Mouse (Mus musculus) heart, embryonic 14.5 days (tissue): Measurements from ENCODE around the gene Igf1. TPM values are rescaled to one million over a fixed set of nuclear protein-coding genes. Genes with fewer than 3 reads are reported as not detected.

Experiments
- ATAC-seq: fragments of 200-750 bp; cut with Nextera tagmentation; 2 replicates; pipeline ENCODE4 v1.8.0; 2017; ENCODE audit warnings: low read depth, moderate TSS enrichment; ENCODE audit not compliant: insufficient number of reproducible peaks, insufficient read depth, low FRiP score
- H3K27ac ChIP-seq, 2 experiments: fragments of 200-500 bp in 1 of 2; fragments of 300-500 bp in 1 of 2; sonication (generic) in 1 of 2; replicated peaks in 1 of 2; 2 replicates each; pipeline ENCODE4 v1.5.1; 2012 to 2014; ENCODE audit warnings: low read depth in 2 of 2, low read length in 2 of 2, control low read depth in 1 of 2, mild to moderate bottlenecking in 1 of 2, mixed read lengths in 1 of 2; ENCODE audit not compliant: control insufficient read depth in 1 of 2, insufficient read depth in 1 of 2
- H3K27me3 ChIP-seq: fragments of 300-500 bp; sonication (generic); 2 replicates; pipeline ENCODE4 v1.6.1; 2014; ENCODE audit warnings: mild to moderate bottlenecking, low read length, control low read depth; ENCODE audit not compliant: control insufficient read depth, insufficient read depth
- H3K36me3 ChIP-seq: fragments of 300-500 bp; sonication (generic); 2 replicates; pipeline ENCODE4 v1.6.1; 2014; ENCODE audit warnings: mild to moderate bottlenecking, control low read depth, low read length, mixed read lengths; ENCODE audit not compliant: control insufficient read depth, insufficient read depth
- H3K4me1 ChIP-seq, 2 experiments: fragments of 200-500 bp in 1 of 2; fragments of 300-500 bp in 1 of 2; sonication (generic) in 1 of 2; 2 replicates each; pipeline ENCODE4 v1.6.1; 2012 to 2014; ENCODE audit warnings: low read length in 2 of 2, control low read depth in 1 of 2, mixed read lengths in 1 of 2; ENCODE audit not compliant: control insufficient read depth in 2 of 2, insufficient read depth in 2 of 2
- H3K4me2 ChIP-seq: fragments of 300-500 bp; sonication (generic); 2 replicates; pipeline ENCODE4 v1.6.1; 2014; ENCODE audit warnings: mild to moderate bottlenecking, low read length
- H3K4me3 ChIP-seq, 2 experiments: fragments of 200-500 bp in 1 of 2; fragments of 300-500 bp in 1 of 2; sonication (generic) in 1 of 2; 2 replicates each; pipeline ENCODE4 v1.5.1; 2012 to 2014; ENCODE audit warnings: low read length in 2 of 2, mild to moderate bottlenecking in 2 of 2, control low read depth in 1 of 2, low read depth in 1 of 2, moderate library complexity in 1 of 2; ENCODE audit not compliant: control insufficient read depth in 1 of 2, insufficient read depth in 1 of 2
- H3K9ac ChIP-seq: fragments of 300-500 bp; sonication (generic); 2 replicates; pipeline ENCODE4 v1.6.1; 2014; ENCODE audit warnings: mild to moderate bottlenecking, low read length
- H3K9me3 ChIP-seq: fragments of 300-500 bp; sonication (generic); 2 replicates; pipeline ENCODE4 v1.6.1; 2016; ENCODE audit warnings: low read length, control low read depth; ENCODE audit not compliant: control insufficient read depth
- WGBS: fragments of 180-500 bp; shearing (Covaris S2); extraction: QIAGEN DNeasy Blood & Tissue Kit; methylation state at CpG from one replicate; pipeline ENCODE4 v1.1.7; 2014; 5-methylcytosine and 5-hydroxymethylcytosine counted together
- polyA plus RNA-seq: library from polyadenylated mRNA; unstranded; fragments of >200 nt; fragmentation: Nextera tagmentation; extraction: Ambion mirVana; gene quantifications from 2 replicates; pipeline ENCODE4 v1.2.1, GENCODE M21; 2014

The Igf1 gene
- polyA plus RNA-seq, 1 experiment from 2014 or later: 46.9 TPM

GRCm38 (mm10) chr10:87854408-87854807, 3.7 kb upstream of the Igf1 start:
- Histone ChIP-seq H3K4me2 (no peak overlapping the region), H3K27ac (no peak overlapping the region), H3K4me3 (no peak overlapping the region), H3K9ac (no peak overlapping the region), H3K9me3 (no peaks in the 10 kb centered on the region), H3K36me3 (no peaks in the 10 kb centered on the region), H3K4me1 (peaks cover 25 to 41% of the 10 kb centered on the region in 2 experiments), H3K27me3 (no peaks in the 10 kb centered on the region)
- 1% methylated on average over 5 of the region's 5 CpGs for WGBS
- no peak for ATAC-seq

GRCm38 (mm10) chr10:87855423-87856122, 2.5 kb upstream of the Igf1 start:
- Histone ChIP-seq H3K4me2 (no peak overlapping the region), H3K9ac (peak overlapping the region; percentile 31; the same call in 1 of the 2 replicates), H3K27ac (peak overlapping the region; percentile 25 to 50; a peak in 3 of 4 replicates), H3K4me3 (no peak overlapping the region), H3K4me1 (peaks cover 25 to 41% of the 10 kb centered on the region in 2 experiments), H3K27me3 (no peaks in the 10 kb centered on the region), H3K9me3 (no peaks in the 10 kb centered on the region), H3K36me3 (no peaks in the 10 kb centered on the region)
- ATAC-seq: no peak
- WGBS: 62% methylated on average over 13 of the region's 13 CpGs

- no peak overlapping the region for H3K9ac ChIP-seq
- peaks cover 25 to 47% of the 10 kb centered on the region in 2 experiments for H3K4me1 ChIP-seq
- no peaks in the 10 kb centered on the region for H3K27me3 ChIP-seq
- H3K27ac ChIP-seq: peak overlapping the region; percentile 9 to 86; a peak in 3 of 4 replicates
- no peak overlapping the region for H3K4me3 ChIP-seq
- no peak for ATAC-seq
- peak overlapping the region; percentile 82 for H3K4me2 ChIP-seq
- H3K9me3 ChIP-seq: no peaks in the 10 kb centered on the region
- WGBS: 30% methylated on average over 8 of the region's 8 CpGs
- H3K36me3 ChIP-seq: no peaks in the 10 kb centered on the region
Observed at GRCm38 (mm10) chr10:87857215-87857955, 680 bp upstream of the Igf1 start.

DNA sequence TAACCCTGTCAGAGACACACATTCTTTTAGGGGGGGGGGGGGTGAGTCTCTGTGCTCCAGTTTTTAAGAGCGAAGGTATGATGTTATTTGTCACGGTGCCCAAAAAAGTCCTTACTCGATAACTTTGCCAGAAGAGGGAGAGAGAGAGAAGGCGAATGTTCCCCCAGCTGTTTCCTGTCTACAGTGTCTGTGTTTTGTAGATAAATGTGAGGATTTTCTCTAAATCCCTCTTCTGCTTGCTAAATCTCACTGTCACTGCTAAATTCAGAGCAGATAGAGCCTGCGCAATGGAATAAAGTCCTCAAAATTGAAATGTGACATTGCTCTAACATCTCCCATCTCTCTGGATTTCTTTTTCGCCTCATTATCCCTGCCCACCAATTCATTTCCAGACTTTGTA, 874 bp downstream of the Igf1 start:
- Histone ChIP-seq H3K4me2 (peak overlapping the region; percentile 82), H3K9ac (peak overlapping the region; percentile 85), H3K9me3 (no peaks in the 10 kb centered on the region), H3K4me1 (peaks cover 25 to 54% of the 10 kb centered on the region in 2 experiments), H3K36me3 (no peaks in the 10 kb centered on the region), H3K27ac (peak overlapping the region; percentile 61 to 86), H3K4me3 (peak overlapping the region; percentile 32 to 68; a peak in 3 of 4 replicates), H3K27me3 (no peaks in the 10 kb centered on the region)
- peak; percentile 23 for ATAC-seq
- WGBS: 19% methylated on average over 6 of the region's 6 CpGs

DNA sequence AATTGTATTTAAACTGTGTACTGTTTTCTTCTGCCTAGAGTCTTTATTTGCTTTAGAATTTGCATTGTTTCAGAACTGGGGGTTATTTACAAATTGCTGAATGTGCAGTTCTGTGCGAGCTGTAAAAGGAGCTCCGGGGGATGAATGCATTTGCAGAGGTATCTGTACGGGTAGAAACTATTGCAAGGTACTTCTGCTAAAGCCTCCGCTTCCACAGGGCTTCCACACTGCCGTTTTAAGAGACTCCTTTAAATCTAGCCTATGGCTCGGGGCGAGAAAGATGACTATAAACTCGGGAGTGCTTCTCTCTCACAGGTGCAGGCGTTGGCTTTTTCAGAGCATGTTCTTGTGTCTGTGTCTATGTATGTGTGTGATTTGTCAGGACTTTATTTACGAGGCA, 1.4 kb downstream of the Igf1 start:
- Histone ChIP-seq H3K4me1 (peaks cover 25 to 54% of the 10 kb centered on the region in 2 experiments), H3K4me3 (peak overlapping the region; percentile 62 to 68), H3K9ac (peak overlapping the region; percentile 85), H3K4me2 (peak overlapping the region; percentile 82), H3K9me3 (no peaks in the 10 kb centered on the region), H3K27ac (peak overlapping the region; percentile 61 to 86), H3K36me3 (0 out of 2 replicates have a peak, but pooled peaks cover under 1% of the 10 kb centered on the region), H3K27me3 (no peaks in the 10 kb centered on the region)
- no peak for ATAC-seq
- 13% methylated on average over 10 of the region's 10 CpGs for WGBS

DNA sequence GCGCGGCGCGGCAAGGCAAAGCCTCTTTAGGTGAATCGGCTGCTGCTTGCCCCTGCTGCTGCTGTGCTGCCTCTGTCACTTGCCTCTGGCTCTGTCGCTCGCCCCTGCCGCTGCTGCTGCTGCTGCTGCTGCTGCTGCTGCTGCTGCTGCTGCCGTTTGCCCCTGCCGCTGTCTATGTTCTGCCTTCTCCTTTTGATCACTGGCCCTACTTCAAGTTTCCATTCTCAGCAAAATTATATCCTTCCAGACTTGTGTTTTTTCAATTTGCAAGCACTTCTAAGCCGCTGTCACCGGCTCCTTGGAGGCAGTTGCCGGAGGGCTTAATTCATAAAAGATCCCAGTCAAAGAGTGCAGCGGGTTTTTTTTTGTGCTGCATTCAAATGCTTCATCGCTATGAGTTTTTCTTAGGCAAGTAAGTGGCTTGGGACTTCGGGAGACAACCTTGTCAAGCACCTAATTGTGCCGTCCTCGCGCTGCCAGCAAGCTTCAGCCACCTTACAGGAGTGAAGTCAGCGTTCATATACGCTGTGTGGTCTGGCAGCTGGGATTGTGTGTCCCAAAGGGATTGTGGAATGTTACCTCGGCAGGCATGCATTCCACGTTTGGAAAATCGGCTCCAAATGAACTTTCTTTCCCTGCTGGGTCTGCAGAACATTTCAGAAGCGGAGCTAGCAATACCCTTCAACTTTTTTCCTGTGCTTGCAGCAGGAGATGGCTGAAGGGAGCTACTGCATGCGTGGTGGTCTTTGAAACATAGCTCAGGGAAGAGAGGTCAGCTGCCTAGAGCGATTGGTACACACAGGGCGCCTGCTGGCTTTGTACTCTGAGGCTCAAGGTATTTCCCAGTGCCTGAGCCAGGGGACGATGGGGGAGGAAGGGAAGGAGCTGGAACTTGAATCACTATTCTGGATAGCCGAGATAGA, 2.4 kb downstream of the Igf1 start:
- ATAC-seq: peak; percentile 32; the same call in 1 of the 2 replicates
- Histone ChIP-seq H3K4me2 (peak overlapping the region; percentile 82), H3K27ac (peak overlapping the region; percentile 57 to 86), H3K36me3 (peaks cover 11% of the 10 kb centered on the region; the same call in 1 of the 2 replicates), H3K4me3 (peak overlapping the region; percentile 62 to 68), H3K9ac (peak overlapping the region; percentile 85), H3K9me3 (no peaks in the 10 kb centered on the region), H3K4me1 (peaks cover 21 to 48% of the 10 kb centered on the region in 2 experiments), H3K27me3 (no peaks in the 10 kb centered on the region)
- 3% methylated on average over 30 of the region's 30 CpGs for WGBS

- H3K4me3 ChIP-seq: peak overlapping the region; percentile 62 to 68
- peaks cover 15% of the 10 kb centered on the region for H3K36me3 ChIP-seq
- WGBS: 77% methylated on average over 6 of the region's 6 CpGs
- peaks cover 16 to 41% of the 10 kb centered on the region in 2 experiments for H3K4me1 ChIP-seq
- H3K9ac ChIP-seq: peak overlapping the region; percentile 85
- peak overlapping the region; percentile 82 for H3K4me2 ChIP-seq
- no peaks in the 10 kb centered on the region for H3K27me3 ChIP-seq
- no peak for ATAC-seq
- H3K27ac ChIP-seq: peak overlapping the region; percentile 57 to 86
- no peaks in the 10 kb centered on the region for H3K9me3 ChIP-seq
Observed at GRCm38 (mm10) chr10:87861104-87861455, 3.0 kb downstream of the Igf1 start.
